Mouse (Mus musculus): ENCODE data around the gene Dcp1b.

- TF ChIP-seq POLR2A (IDR thresholded peaks at IDR 0.05; ENCODE audit: extremely low read depth, insufficient read depth, low read length) (no peak), CTCF (IDR thresholded peaks at IDR 0.05; ENCODE audit: low read depth, low read length) (no peak)
Observed at GRCm38 (mm10) chr6:119187631-119188030, 12.6 kb downstream of the Dcp1b start.
